Mouse (Mus musculus): ENCODE results near the gene Nepro. TPM values are rescaled to one million over a fixed set of nuclear protein-coding genes. Genes with fewer than 3 reads are reported as not detected.

Nepro gene
- polyA plus RNA-seq, 1 experiment from 2014 or later = 11.9 TPM

- H3K4me1 ChIP-seq (ENCODE audit: control insufficient read depth, insufficient read depth, low read length) = peaks cover 17% of the 10 kb centered on the region
- H3K27me3 ChIP-seq (ENCODE audit: control insufficient read depth, insufficient read depth, low read length) = no peaks in the 10 kb centered on the region
- peak overlapping the region; percentile 92 for H3K27ac ChIP-seq (replicated peaks; ENCODE audit: low read depth, low read length)
- H3K9me3 ChIP-seq (ENCODE audit: control insufficient read depth, low read length) = peaks cover 4% of the 10 kb centered on the region; the same call in 1 of the 2 replicates
- H3K4me3 ChIP-seq (ENCODE audit: low read depth, low read length) = 0 out of 2 replicates have a peak overlapping the region, but pooled peaks have one; percentile 5
- peak overlapping the region; percentile 35 for H3K4me2 ChIP-seq (ENCODE audit: low read depth, severe bottlenecking)
- H3K9ac ChIP-seq (ENCODE audit: low read length) = no peak overlapping the region; the same call in none of the 2 replicates
- 51% methylated on average over 20 of the region's 20 CpGs for WGBS
- ATAC-seq (ENCODE audit: insufficient number of reproducible peaks, low FRiP score, low TSS enrichment, low read depth) = peak; percentile 81
- peak; percentile 65 for DNase-seq (ENCODE audit: low spot score)
- no peaks in the 10 kb centered on the region for H3K36me3 ChIP-seq (ENCODE audit: control insufficient read depth, insufficient read depth, low read length)
Measured at GRCm38 (mm10) chr16:44686991-44687718, 36.9 kb upstream of the Nepro start.

- H3K36me3 ChIP-seq (ENCODE audit: control insufficient read depth, insufficient read depth, low read length) = no peaks in the 10 kb centered on the region
- H3K4me1 ChIP-seq (ENCODE audit: control insufficient read depth, insufficient read depth, low read length) = peaks cover 17% of the 10 kb centered on the region
- WGBS = 5% methylated on average over 18 of the region's 18 CpGs
- peak overlapping the region; percentile 92 for H3K27ac ChIP-seq (replicated peaks; ENCODE audit: low read depth, low read length)
- no peak overlapping the region; the same call in 1 of the 2 replicates for H3K9ac ChIP-seq (ENCODE audit: low read length)
- DNase-seq (ENCODE audit: low spot score) = peak; percentile 49
- no peaks in the 10 kb centered on the region for H3K27me3 ChIP-seq (ENCODE audit: control insufficient read depth, insufficient read depth, low read length)
- 0 out of 2 replicates have a peak overlapping the region, but pooled peaks have one; percentile 5 for H3K4me3 ChIP-seq (ENCODE audit: low read depth, low read length)
- H3K4me2 ChIP-seq (ENCODE audit: low read depth, severe bottlenecking) = peak overlapping the region; percentile 35
- H3K9me3 ChIP-seq (ENCODE audit: control insufficient read depth, low read length) = no peaks in the 10 kb centered on the region
- peak; percentile 64 for ATAC-seq (ENCODE audit: insufficient number of reproducible peaks, low FRiP score, low TSS enrichment, low read depth)
Measured at GRCm38 (mm10) chr16:44687719-44688420, 36.2 kb upstream of the Nepro start.

GRCm38 (mm10) chr16:44688507-44688906, 35.6 kb upstream of the Nepro start:
- WGBS = 4% methylated on average over 4 of the region's 4 CpGs

GRCm38 (mm10) chr16:44690501-44690900, 33.6 kb upstream of the Nepro start:
- H3K4me3 ChIP-seq (ENCODE audit: low read depth, low read length) = no peak overlapping the region
- 76% methylated on average over 2 of the region's 2 CpGs for WGBS
- DNase-seq (ENCODE audit: low spot score) (no peak), ATAC-seq (ENCODE audit: insufficient number of reproducible peaks, low FRiP score, low TSS enrichment, low read depth) (no peak)
- no peak overlapping the region for H3K27ac ChIP-seq (replicated peaks; ENCODE audit: low read depth, low read length)
- H3K36me3 ChIP-seq (ENCODE audit: control insufficient read depth, insufficient read depth, low read length) = no peaks in the 10 kb centered on the region
- peaks cover 17% of the 10 kb centered on the region for H3K4me1 ChIP-seq (ENCODE audit: control insufficient read depth, insufficient read depth, low read length)
- no peaks in the 10 kb centered on the region for H3K27me3 ChIP-seq (ENCODE audit: control insufficient read depth, insufficient read depth, low read length)
- H3K4me2 ChIP-seq (ENCODE audit: low read depth, severe bottlenecking) = no peak overlapping the region
- no peak overlapping the region for H3K9ac ChIP-seq (ENCODE audit: low read length)
- no peaks in the 10 kb centered on the region for H3K9me3 ChIP-seq (ENCODE audit: control insufficient read depth, low read length)

More at GRCm38 (mm10) chr16:44688507-44688906, 35.6 kb upstream of the Nepro start:
- H3K36me3 ChIP-seq (ENCODE audit: control insufficient read depth, insufficient read depth, low read length) = no peaks in the 10 kb centered on the region
- 0 out of 2 replicates have a peak overlapping the region, but pooled peaks have one; percentile 14 for H3K9ac ChIP-seq (ENCODE audit: low read length)
- peak overlapping the region; percentile 92 for H3K27ac ChIP-seq (replicated peaks; ENCODE audit: low read depth, low read length)
- peaks cover 17% of the 10 kb centered on the region for H3K4me1 ChIP-seq (ENCODE audit: control insufficient read depth, insufficient read depth, low read length)
- DNase-seq (ENCODE audit: low spot score) (peak; percentile 59), ATAC-seq (ENCODE audit: insufficient number of reproducible peaks, low FRiP score, low TSS enrichment, low read depth) (no peak)
- H3K4me3 ChIP-seq (ENCODE audit: low read depth, low read length) = no peak overlapping the region
- no peak overlapping the region for H3K4me2 ChIP-seq (ENCODE audit: low read depth, severe bottlenecking)
- H3K9me3 ChIP-seq (ENCODE audit: control insufficient read depth, low read length) = no peaks in the 10 kb centered on the region
- no peaks in the 10 kb centered on the region for H3K27me3 ChIP-seq (ENCODE audit: control insufficient read depth, insufficient read depth, low read length)

GRCm38 (mm10) chr16:44691066-44691465, 33.0 kb upstream of the Nepro start:
- Histone ChIP-seq H3K36me3 (ENCODE audit: control insufficient read depth, insufficient read depth, low read length) (no peaks in the 10 kb centered on the region), H3K4me3 (ENCODE audit: low read depth, low read length) (no peak overlapping the region), H3K27me3 (ENCODE audit: control insufficient read depth, insufficient read depth, low read length) (no peaks in the 10 kb centered on the region), H3K4me1 (ENCODE audit: control insufficient read depth, insufficient read depth, low read length) (peaks cover 18% of the 10 kb centered on the region), H3K9me3 (ENCODE audit: control insufficient read depth, low read length) (no peaks in the 10 kb centered on the region), H3K9ac (ENCODE audit: low read length) (no peak overlapping the region), H3K27ac (replicated peaks; ENCODE audit: low read depth, low read length) (no peak overlapping the region), H3K4me2 (ENCODE audit: low read depth, severe bottlenecking) (no peak overlapping the region)
- ATAC-seq (ENCODE audit: insufficient number of reproducible peaks, low FRiP score, low TSS enrichment, low read depth) = no peak
- DNase-seq (ENCODE audit: low spot score) = no peak
- 81% methylated on average over 2 of the region's 2 CpGs for WGBS

- DNase-seq (ENCODE audit: low spot score) (no peak), ATAC-seq (ENCODE audit: insufficient number of reproducible peaks, low FRiP score, low TSS enrichment, low read depth) (no peak)
- no peak overlapping the region for H3K9ac ChIP-seq (ENCODE audit: low read length)
- no peak overlapping the region for H3K4me2 ChIP-seq (ENCODE audit: low read depth, severe bottlenecking)
- no peak overlapping the region for H3K4me3 ChIP-seq (ENCODE audit: low read depth, low read length)
- H3K4me1 ChIP-seq (ENCODE audit: control insufficient read depth, insufficient read depth, low read length) = peaks cover 22% of the 10 kb centered on the region
- H3K36me3 ChIP-seq (ENCODE audit: control insufficient read depth, insufficient read depth, low read length) = no peaks in the 10 kb centered on the region
- WGBS = 67% methylated on average over 17 of the region's 17 CpGs
- H3K27me3 ChIP-seq (ENCODE audit: control insufficient read depth, insufficient read depth, low read length) = no peaks in the 10 kb centered on the region
- H3K9me3 ChIP-seq (ENCODE audit: control insufficient read depth, low read length) = no peaks in the 10 kb centered on the region
- H3K27ac ChIP-seq (replicated peaks; ENCODE audit: low read depth, low read length) = no peak overlapping the region
Measured at GRCm38 (mm10) chr16:44691561-44692141, 32.5 kb upstream of the Nepro start.

- Histone ChIP-seq H3K9me3 (ENCODE audit: control insufficient read depth, low read length) (no peaks in the 10 kb centered on the region), H3K9ac (ENCODE audit: low read length) (no peak overlapping the region), H3K4me3 (ENCODE audit: low read depth, low read length) (no peak overlapping the region), H3K36me3 (ENCODE audit: control insufficient read depth, insufficient read depth, low read length) (no peaks in the 10 kb centered on the region), H3K27ac (replicated peaks; ENCODE audit: low read depth, low read length) (no peak overlapping the region), H3K4me2 (ENCODE audit: low read depth, severe bottlenecking) (no peak overlapping the region), H3K27me3 (ENCODE audit: control insufficient read depth, insufficient read depth, low read length) (no peaks in the 10 kb centered on the region), H3K4me1 (ENCODE audit: control insufficient read depth, insufficient read depth, low read length) (peaks cover 14% of the 10 kb centered on the region)
- no peak for ATAC-seq (ENCODE audit: insufficient number of reproducible peaks, low FRiP score, low TSS enrichment, low read depth)
- WGBS = 93% methylated on average over 1 of the region's 1 CpGs
- no peak for DNase-seq (ENCODE audit: low spot score)
Measured at GRCm38 (mm10) chr16:44692541-44692940, 31.6 kb upstream of the Nepro start.

- DNase-seq (ENCODE audit: low spot score) = no peak
- 70% methylated on average over 6 of the region's 6 CpGs for WGBS
Measured at GRCm38 (mm10) chr16:44693695-44694094, 30.4 kb upstream of the Nepro start.

More at GRCm38 (mm10) chr16:44693695-44694094, 30.4 kb upstream of the Nepro start:
- Histone ChIP-seq H3K4me3 (ENCODE audit: low read depth, low read length) (no peak overlapping the region), H3K27me3 (ENCODE audit: control insufficient read depth, insufficient read depth, low read length) (no peaks in the 10 kb centered on the region), H3K36me3 (ENCODE audit: control insufficient read depth, insufficient read depth, low read length) (no peaks in the 10 kb centered on the region), H3K4me1 (ENCODE audit: control insufficient read depth, insufficient read depth, low read length) (peaks cover 10% of the 10 kb centered on the region), H3K9me3 (ENCODE audit: control insufficient read depth, low read length) (no peaks in the 10 kb centered on the region), H3K4me2 (ENCODE audit: low read depth, severe bottlenecking) (no peak overlapping the region), H3K27ac (replicated peaks; ENCODE audit: low read depth, low read length) (no peak overlapping the region), H3K9ac (ENCODE audit: low read length) (no peak overlapping the region)
- no peak for ATAC-seq (ENCODE audit: insufficient number of reproducible peaks, low FRiP score, low TSS enrichment, low read depth)

All from limb, embryonic 11.5 days (tissue).